Mouse (Mus musculus): ENCODE measurements at regions not wholly inside any gene's neighbourhood (a gene's known extent, or its start where the extent isn't known, plus 50 kb on each side); places are given as distances from the start of the nearest gene placed in this dataset.

GRCm38 (mm10) chr5:80706645-80707056, 313.3 kb upstream of the Adgrl3 start:
- Histone ChIP-seq H3K9ac (ENCODE audit: low read depth, low read length) (no peak overlapping the region), H3K36me3 (ENCODE audit: insufficient read depth, low read length) (no peaks in the 10 kb centered on the region), H3K4me2 (ENCODE audit: low read length) (no peak overlapping the region), H3K27me3 (ENCODE audit: insufficient read depth, low read length) (no peaks in the 10 kb centered on the region), H3K4me3 (replicated peaks; ENCODE audit: low read depth, low read length) (no peak overlapping the region), H3K9me3 (replicated peaks; ENCODE audit: low read length) (no peaks in the 10 kb centered on the region), H3K27ac (no peak overlapping the region), H3K4me1 (replicated peaks; ENCODE audit: insufficient read depth, low read length) (no peaks in the 10 kb centered on the region)
- ATAC-seq (replicated peaks; ENCODE audit: low FRiP score, low read depth) (no peak), DNase-seq (ENCODE audit: low spot score) (no peak)
- TF ChIP-seq CTCF (IDR thresholded peaks at IDR 0.05; ENCODE audit: low read depth) = no peak
- WGBS = 63% methylated on average over 8 of the region's 8 CpGs
